Mouse (Mus musculus) layer of hippocampus, adult 8-10 months (tissue): ENCODE measurements around the gene Gpr146. TPM values are rescaled to one million over a fixed set of nuclear protein-coding genes. Genes with fewer than 3 reads are reported as not detected.

Experiments used
- DNase-seq, 2 experiments: peaks; one replicate each; pipeline ENCODE4 v3.0.0; 2022; ENCODE audit warnings: low spot score in 2 of 2
- total RNA-seq, 4 experiments: library from RNA; stranded (reverse); gene quantifications; 2 replicates each; pipeline ENCODE4 v1.2.4; 2022

Gene Gpr146
- total RNA-seq, 4 experiments from 2014 or later: 12.2 to 14.8 (median 13.2) TPM

DNA sequence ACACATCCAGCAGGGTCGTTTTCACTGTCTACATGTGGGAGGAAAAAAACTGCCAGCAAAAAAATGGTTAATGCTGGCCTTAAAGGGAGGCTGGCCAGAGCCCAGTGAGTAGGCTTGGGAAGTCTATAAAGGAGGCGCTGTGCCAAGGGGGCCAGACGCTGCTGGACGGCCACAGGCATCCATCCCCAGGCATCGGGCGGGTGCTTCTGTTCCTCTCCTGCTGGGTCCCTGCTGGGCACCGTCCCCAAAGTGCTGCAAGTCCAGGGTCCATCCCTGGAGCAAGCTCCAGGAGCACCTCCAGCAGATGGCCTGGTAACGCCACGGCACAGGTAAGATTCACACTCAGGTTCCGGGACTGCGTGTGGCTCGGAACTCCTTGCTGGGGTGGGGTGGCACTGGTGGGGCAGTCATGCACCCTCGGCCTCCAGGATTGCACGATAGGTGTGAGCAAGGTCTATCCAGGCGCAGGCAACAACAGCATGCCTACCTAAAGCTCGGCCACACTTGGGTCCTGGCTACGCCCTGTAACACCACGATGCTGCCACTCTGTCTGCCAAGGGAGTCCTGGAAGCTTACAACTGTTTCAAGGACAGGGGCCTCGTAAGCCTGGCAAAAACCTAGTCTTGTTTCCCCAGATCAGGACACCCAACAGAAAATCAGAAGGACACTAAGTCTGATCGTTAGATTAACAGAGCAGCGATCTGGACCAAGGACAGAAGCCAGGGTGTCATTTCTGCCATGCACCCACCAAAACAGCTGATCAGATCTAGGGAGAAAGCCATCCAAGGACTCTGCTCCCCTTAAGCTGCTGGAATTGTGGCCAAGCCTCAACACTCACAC is 45.7 kb downstream of the Gpr146 start, which contains the start of gene Gper1:
Gene Gper1 (plus strand): TSS at position 126 of the 840 bp plus-strand sequence.
- DNase-seq: no peak

DNA sequence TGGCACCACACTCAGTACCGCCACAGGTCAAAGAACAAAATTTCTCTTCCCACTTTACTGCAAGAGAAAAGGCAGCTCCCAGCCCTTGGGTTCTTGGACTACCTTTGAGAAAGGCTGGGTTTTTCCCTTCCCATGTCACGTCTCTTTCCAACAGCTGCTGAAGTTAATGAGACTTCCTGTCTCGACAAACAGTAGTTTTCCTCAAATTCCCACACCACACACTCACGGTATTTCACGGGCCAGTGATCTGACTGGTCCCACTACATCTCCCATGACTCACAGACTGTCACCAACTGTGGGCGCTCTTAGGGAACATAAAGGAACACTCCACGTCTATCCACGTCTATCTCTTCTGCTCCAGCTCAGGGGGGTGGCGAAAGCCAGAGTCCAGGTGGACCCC is 47.7 kb downstream of the Gpr146 start:
- no peak for DNase-seq

DNA sequence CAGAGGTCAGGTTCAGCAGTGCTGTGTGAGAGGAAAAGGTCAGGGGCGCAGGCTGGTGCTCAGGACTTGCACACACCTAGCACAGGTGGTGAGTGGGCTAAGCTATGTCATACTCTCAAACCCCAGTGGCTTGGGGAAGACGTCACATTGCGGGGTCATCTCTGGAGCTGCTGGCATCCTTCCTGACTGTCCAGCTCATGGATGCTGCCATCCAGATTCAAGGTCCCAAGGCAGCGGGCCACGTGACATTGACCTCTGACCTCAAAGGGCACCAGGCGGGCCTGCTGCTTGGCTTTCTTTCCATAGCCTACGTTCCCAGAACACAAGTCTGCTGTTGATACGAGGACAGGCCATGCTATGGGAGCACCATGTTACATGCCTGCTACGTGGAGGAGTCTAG is 49.5 kb downstream of the Gpr146 start:
- DNase-seq: no peak

DNA sequence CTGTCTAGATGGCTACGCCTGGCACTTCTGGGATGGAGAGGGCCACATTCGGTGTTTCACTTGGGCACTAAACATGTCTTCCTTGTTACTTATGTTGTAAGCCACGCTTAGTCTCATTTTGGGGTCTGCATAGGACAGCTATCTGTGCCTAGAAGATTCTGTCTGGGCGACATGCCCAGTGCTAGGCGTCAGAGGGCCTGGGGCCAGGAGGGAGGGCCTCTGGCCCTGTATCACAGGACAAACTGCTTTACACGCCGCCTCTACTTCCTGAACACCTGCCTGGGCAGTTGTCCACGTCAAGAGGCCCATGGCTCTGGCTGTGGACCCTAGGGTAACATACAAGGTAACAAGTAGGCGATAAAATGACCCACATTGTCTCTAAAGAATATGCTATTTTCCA is 50.5 kb downstream of the Gpr146 start:
- DNase-seq: no peak

DNA sequence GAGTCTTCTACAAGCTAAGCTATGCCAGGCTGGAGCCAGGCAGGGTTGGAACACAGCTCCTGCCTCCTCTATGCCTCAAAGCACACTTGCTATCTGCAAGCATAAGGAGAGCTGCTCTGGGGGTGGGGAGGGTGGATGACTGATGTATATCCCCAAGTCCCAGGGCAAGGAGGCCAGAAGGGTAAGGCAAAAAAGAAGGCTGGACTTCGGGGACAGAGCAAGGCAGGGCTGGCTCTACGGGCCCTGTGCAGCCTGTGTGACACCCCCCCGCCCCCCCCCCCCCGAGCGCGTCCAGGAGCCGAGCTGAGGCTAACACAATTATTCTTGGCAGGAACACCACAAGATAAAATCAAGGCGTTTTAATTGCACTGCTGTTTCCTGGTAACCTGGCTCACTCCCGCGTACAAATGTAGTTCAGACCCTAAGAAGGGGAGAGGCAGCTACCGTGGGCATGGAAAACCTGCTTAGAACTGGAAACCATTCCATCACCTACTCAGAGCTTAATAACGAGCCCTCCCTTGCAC is 52.4 kb downstream of the Gpr146 start:
- DNase-seq: no peak

DNA sequence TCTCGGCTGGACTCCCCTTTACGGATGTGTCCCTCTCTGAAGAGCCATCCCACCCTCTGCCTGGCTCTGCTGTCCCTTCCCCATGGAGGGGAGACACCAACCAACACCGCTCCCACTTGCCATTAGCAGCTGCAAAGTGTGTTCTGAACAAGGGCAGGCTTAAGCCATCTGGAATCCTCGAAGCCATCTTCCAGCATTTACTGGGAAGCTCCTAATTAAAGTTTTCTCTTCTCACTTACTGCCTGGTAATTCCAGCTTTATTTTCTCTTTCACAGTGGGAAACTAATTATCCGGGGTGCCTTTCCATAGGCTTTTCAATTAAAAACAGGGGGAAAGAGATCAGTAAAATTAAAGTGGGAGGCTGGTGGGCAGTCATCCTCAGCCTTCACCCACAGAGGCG is 54.8 kb downstream of the Gpr146 start:
- no peak for DNase-seq

DNA sequence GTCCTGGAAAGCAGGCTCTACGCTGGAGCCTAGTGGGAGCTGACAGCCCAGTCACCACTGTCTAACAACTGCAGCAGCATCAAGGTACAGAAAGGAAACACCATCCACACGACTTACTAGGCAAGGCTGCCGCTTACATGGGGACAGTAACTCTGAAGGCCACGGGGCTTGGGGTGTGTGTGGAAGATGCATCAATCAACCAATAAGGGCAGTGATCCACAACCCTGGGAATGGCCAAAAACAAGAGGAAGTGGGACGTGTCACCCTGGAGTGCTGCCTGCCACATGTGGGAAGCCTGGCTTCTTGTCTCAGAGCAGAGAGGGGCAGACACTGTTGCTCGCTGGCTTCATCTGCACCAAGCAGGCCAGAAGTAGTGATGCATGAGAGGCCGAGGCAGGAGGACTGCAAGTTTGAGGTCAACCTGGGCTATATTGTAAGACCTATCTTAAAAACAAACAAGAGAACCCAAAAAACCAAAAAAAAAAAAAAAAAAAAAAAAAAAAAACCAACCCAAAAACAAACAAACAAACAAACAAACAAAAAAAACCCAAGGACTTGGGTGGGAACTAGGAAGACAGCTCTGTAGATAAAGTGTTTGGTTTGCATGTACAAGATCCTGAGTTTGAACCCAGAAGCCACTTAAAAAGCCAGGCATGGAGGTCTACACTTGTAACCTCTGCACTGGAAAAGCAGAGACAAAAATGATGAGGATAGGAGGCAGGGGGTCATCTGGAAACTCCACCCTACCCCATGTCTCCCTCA is 55.4 kb downstream of the Gpr146 start:
- DNase-seq: no peak

DNA sequence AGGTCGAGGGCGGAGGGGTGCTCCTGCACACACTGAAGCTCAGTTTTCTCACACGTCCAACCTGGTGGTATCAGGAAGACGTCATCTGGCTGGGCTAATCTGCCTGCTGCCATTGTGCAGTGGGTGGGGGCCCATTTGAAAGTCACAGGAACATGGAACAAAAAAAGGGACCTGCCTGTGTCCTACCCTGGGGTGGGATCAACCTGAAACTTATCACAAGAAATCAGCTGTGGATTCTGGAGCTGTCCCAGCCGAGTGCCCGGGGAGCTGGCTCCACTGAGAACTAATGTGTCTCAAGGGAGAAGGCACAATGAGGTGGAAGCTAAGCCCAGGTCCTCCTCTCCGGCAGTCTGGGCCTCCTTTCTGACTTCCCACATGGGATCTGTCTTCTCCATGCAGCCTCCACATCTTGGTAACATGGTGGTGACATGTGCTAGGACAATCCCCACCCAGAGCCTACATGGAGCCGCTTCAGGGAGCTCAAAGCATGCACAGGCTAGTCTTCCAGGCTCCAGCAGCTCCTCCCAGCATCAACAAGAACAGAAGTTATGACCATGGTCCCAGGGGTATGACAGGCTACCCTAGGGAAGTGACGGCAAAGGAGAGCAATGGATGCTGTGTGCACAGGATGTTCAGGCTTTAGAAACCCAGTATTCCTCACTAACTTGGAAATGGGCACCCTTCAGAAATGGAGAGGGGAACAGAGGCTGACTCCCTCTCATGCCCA is 56.5 kb downstream of the Gpr146 start:
- no peak for DNase-seq

DNA sequence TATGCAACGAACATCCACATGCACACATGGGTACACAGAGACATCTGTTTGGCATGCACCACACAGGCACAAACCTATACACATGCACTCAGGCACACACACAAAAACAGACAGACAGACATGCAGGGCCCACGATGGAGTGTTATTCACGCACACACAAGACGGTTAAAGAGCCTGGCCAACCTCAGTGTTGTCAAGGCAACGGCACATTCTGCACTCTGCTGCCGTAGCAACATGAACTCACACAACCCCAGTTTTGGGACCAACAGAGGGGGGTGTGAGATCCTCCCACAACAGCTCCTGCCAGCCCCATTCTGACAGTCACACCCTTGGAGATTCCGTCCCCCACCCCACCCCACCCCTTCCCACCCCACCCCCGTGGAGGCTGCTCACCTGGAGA is 57.4 kb downstream of the Gpr146 start:
- DNase-seq: peak; percentile 79 to 80

DNA sequence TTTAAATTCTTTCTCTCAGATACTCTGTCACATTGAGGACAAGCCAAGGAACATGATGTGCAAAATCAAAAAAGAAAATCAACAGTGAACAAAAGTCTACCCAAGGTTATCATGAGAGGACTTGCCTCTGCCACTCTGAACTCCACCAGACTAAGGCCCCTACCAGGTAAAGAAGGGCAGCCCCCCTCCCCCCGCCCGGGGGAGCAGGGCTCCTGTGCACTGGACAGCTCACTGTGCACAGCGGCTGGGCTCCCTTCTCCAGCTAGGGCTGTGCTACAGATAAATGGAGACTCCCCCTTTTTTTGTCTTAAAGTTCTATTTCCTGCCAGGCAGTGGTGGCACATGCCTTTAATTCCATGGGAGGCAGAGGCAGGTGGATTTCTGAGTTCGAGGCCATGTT is 60.3 kb downstream of the Gpr146 start:
- no peak for DNase-seq

DNA sequence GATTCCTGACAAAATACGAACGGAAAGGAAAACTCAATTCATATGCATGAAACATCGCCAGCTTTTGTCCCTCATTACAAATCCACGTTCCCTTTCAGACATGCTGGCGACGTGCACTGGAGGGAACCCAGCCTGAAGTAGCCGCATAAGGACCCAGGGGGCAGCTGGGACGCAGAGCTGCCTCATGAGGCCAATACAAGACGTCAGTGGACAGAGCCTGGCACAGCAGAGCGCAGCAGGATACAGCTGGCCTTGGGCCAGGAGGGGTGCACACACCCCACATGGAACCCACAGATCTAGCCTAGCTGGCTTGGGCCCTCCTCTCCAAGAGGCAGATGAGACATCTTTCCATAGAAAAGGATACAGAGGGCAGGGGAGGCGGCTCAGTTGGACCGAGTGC is 60.9 kb downstream of the Gpr146 start:
- DNase-seq: no peak

DNA sequence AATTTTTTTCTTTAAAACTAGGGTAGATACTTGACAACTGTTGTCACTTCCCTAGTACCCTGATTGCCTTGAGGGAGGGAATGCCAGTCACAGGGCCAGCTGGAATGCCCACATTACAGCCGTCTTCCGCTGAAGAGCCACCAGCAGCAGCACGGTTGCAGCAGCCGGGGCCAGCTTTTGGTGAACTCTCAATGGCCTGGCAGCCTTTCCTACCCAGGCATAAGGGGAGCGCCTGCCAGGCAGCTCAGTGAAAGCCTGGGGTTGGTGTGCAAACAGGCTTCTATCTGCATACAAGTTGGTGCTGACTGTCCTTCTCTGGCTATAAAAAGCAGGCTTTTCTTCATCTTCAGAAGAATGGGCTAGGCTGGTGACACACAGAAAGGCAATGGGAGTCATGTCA is 63.0 kb downstream of the Gpr146 start:
- no peak for DNase-seq

DNA sequence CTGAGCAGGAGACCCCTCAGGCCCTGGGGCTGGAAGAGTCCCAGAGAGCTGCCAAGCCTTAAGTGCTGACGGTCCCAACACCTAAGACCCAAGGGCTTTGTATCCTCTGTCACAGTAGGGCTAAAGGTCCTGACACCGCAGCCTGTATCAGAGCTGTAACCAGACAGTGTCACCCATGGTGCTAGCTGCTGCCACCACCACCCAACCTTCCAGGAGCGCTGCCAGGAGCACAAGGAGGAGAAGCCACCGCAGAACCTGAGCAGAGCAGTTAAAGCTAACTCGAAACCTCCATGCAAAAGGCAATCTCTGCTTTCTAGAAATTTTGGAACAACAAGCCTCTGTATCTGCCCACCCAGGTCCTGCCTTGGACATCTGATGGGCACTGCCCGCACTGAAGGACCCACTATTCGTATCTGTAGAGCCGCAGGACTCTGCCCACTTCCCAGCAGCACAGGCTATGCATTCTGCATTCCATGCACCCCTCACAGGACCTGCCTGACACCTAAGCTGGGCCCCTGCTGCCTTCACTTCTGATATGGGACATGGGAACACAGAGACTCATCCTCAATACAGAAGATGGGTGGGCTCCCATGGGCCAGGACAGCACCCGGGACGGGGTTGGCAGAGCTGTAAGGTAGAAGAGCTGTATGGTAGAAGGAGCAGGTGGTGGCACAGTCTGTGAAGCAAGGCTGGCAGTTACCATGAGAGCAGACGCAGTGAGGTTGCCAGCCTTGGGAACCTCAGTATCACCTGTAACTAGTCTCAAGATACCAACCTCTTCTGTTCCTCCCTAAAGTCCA is 63.6 kb downstream of the Gpr146 start:
- no peak for DNase-seq

DNA sequence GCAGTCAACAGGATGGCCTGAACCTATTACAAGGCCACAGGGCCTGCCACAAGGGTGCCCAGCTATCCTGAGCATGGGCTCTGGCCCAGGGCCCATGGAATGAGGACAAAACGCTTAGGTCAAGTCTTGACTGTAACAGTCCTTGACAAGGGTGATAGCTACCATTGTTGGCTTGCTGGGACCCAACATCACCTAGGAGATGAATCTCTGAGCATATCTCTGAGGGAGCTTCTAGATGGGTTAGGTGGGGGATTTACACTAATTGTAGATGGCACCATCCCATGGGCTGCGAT is 64.2 kb downstream of the Gpr146 start:
- DNase-seq: no peak

DNA sequence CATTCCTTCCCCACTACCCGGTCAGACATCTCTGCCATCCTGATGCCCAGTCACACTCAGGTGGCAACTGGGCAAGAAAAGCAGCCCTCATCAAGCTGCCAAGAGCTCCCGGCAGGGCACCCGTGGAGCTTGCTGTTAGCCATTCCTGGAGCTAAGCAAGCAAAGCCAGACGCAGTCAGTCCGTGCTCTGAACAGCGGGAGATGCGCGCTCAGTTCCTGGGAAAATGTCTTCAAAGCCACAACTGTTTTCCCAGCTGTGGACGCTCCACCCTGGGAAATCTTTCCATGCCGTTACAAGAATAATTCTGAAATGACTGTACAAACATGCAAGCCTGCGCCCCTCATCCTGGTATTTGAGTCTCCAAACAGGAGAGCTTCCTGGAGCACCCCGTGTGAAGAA is 64.9 kb downstream of the Gpr146 start:
- DNase-seq: no peak

DNA sequence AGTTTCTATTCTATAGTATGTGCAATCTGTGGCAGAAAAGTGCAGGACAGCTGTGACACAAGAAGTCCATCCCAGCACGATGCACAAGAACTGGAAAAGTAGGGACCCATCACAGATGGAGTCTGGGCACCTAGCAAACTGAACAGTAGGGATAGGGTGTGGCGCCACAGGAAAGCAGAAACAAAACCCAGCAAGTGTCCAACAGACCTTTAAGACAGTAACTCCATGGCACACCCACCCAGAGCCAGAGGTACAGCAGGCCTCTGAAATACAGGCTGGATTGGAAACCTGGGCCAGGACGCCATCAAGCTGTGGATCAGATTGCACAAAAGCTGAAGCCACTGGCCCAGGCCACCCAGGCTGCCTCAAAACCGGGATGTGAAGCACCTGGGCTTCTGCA is 65.5 kb downstream of the Gpr146 start:
- no peak for DNase-seq

DNA sequence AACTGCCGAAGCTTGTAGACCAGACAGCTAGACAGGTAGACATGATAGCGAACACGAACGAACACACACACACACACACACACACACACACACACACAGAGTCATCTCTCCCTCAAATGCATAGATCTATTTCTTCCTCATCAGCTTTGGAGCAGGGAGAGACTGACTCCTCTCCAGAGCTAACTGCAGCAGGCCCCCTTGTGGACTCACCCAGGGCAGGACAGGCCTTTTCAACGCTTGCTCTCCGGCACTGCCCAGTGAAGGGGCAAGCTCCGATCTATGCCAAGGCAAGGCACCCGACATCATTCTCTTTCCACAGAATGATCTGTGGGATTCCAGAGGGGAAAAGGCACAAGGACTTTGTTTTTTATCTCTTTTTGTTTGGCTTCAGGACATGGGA is 67.8 kb downstream of the Gpr146 start:
- no peak for DNase-seq
